Mouse (Mus musculus) stomach, embryonic 16.5 days (tissue): ENCODE results near the gene Lep. TPM values are rescaled to one million over a fixed set of nuclear protein-coding genes. Genes with fewer than 3 reads are reported as not detected.

Experiments
- ATAC-seq: fragments of 200-750 bp; cut with Nextera tagmentation; 2 replicates; pipeline ENCODE4 v1.8.0; 2017; ENCODE audit warnings: moderate number of reproducible peaks, moderate TSS enrichment; ENCODE audit not compliant: insufficient read depth, low FRiP score
- H3K27ac ChIP-seq: fragments of 300-500 bp; sonication (generic); 2 replicates; pipeline ENCODE4 v1.5.1; 2014; ENCODE audit warnings: low read length
- H3K27me3 ChIP-seq: fragments of 300-500 bp; sonication (generic); 2 replicates; pipeline ENCODE4 v1.6.1; 2014; ENCODE audit warnings: low read length, control low read depth, mixed read lengths; ENCODE audit not compliant: control insufficient read depth, insufficient read depth
- H3K36me3 ChIP-seq: fragments of 300-500 bp; sonication (generic); 2 replicates; pipeline ENCODE4 v1.6.1; 2014; ENCODE audit warnings: low read length; ENCODE audit not compliant: control insufficient read depth, insufficient read depth
- H3K4me1 ChIP-seq: fragments of 300-500 bp; sonication (generic); 2 replicates; pipeline ENCODE4 v1.6.1; 2014; ENCODE audit warnings: low read length, control low read depth, mixed read lengths; ENCODE audit not compliant: control insufficient read depth, insufficient read depth
- H3K4me2 ChIP-seq: fragments of 300-500 bp; sonication (generic); 2 replicates; pipeline ENCODE4 v1.6.1; 2014; ENCODE audit warnings: low read depth, low read length, mixed read lengths
- H3K4me3 ChIP-seq: fragments of 300-500 bp; sonication (generic); replicated peaks from 2 replicates; pipeline ENCODE4 v1.5.1; 2014; ENCODE audit warnings: mild to moderate bottlenecking, low read length
- H3K9ac ChIP-seq: fragments of 300-500 bp; sonication (generic); 2 replicates; pipeline ENCODE4 v1.6.1; 2014; ENCODE audit warnings: low read length
- H3K9me3 ChIP-seq: fragments of 300-500 bp; sonication (generic); replicated peaks from 2 replicates; pipeline ENCODE4 v1.6.1; 2016; ENCODE audit warnings: low read length, control low read depth; ENCODE audit not compliant: control insufficient read depth
- WGBS: fragments of 180-500 bp; shearing (Covaris S2); extraction: QIAGEN DNeasy Blood & Tissue Kit; methylation state at CpG from one replicate; pipeline ENCODE4 v1.1.7; 2014; 5-methylcytosine and 5-hydroxymethylcytosine counted together
- polyA plus RNA-seq: library from polyadenylated mRNA; unstranded; fragments of >200 nt; fragmentation: Nextera tagmentation; extraction: Ambion mirVana; gene quantifications from 2 replicates; pipeline ENCODE4 v1.2.1, GENCODE M21; 2015

The Lep gene
- polyA plus RNA-seq, 1 experiment from 2014 or later: not detected

DNA sequence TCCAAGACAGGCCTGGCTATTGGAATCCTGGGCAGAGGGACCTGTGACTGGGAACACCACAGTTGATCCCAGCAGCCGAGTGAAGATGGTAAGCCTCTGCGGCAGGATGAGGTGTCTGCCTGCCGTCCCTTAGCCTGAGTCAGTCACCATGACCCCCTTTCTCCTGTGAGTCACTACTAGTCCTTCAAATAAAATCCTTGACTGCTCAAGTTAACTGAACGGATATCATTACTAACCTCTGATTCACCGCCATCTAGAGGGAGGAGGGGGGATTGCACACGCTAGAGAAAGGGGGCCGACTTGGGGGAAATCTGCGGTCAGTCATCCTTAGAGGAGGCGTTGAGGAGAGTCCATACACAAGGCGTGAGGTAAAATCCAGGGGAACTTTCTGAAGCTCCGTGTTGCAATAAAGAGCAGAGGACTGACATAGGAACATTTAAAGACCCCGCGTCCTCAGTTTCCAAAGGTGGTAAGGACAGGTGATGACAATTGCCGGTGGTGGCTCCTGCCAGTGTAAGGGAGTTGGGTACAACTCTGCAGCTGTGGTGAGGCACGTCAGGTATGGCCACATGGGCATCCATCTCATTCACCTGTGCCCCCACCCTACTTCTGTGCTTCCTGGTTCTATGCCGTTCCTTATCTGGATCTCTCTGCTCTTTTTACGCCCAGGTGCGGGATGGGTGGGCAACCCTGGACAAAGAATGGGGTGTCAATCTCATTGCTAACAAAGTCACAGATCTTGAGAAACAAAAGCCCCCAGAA, 36.6 kb upstream of the Lep start:
- 0 out of 2 replicates have a peak overlapping the region, but pooled peaks have one; percentile 8 for H3K4me3 ChIP-seq
- WGBS: 30% methylated on average over 18 of the region's 18 CpGs
- no peak overlapping the region for H3K27ac ChIP-seq
- 0 out of 2 replicates have a peak, but pooled peaks cover 5% of the 10 kb centered on the region for H3K4me1 ChIP-seq
- no peaks in the 10 kb centered on the region for H3K27me3 ChIP-seq
- no peaks in the 10 kb centered on the region for H3K36me3 ChIP-seq
- 0 out of 2 replicates have a peak, but pooled peaks have one; percentile 7 for ATAC-seq
- peak overlapping the region; percentile 44; the same call in 1 of the 2 replicates for H3K4me2 ChIP-seq
- no peaks in the 10 kb centered on the region for H3K9me3 ChIP-seq
- H3K9ac ChIP-seq: peak overlapping the region; percentile 25; the same call in 1 of the 2 replicates

- no peak overlapping the region for H3K27ac ChIP-seq
These were observed 36.0 kb upstream of the Lep start for GRCm38 (mm10) chr6:29024000-29024417.

DNA sequence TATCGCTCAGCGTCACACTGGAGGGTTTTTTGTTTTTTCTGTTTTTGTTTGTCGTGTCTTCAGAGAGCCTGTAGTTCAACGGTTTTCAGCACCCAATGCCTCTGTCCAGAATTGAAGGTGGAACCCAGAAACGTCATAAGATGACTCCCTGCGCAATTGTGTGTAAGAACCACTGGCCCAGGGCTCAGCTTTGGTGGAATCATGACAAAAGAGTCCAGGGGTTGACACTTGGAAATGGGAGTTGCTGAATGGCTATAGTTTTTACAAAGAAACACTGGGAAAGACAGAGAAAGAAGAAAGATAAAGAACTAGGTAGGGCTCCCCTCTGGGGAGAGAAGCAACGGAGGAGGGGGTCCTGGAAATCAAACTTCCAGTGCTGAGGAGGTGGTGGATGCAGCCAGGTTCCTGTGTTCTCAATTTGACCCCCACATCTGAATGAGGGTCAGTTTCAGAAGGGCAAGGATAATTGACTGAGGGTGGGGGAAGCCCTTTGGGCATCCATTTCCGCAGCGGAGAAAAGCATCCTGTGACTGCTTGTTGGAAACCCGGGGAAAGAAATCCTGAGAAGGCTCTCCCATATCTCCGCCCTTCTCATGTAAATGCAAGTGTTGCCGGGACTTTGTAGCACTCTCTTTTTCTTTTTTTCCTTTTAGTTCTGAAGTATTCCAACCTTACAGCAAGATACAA, 34.1 kb upstream of the Lep start:
- 0 out of 2 replicates have a peak, but pooled peaks cover 5% of the 10 kb centered on the region for H3K9me3 ChIP-seq
- WGBS: 40% methylated on average over 12 of the region's 12 CpGs
- no peak overlapping the region for H3K9ac ChIP-seq
- no peaks in the 10 kb centered on the region for H3K27me3 ChIP-seq
- H3K4me2 ChIP-seq: no peak overlapping the region
- 0 out of 2 replicates have a peak, but pooled peaks cover 5% of the 10 kb centered on the region for H3K4me1 ChIP-seq
- no peak overlapping the region for H3K4me3 ChIP-seq
- H3K36me3 ChIP-seq: no peaks in the 10 kb centered on the region
- no peak overlapping the region for H3K27ac ChIP-seq
- ATAC-seq: no peak

More at GRCm38 (mm10) chr6:29024000-29024417, 36.0 kb upstream of the Lep start:
- Histone ChIP-seq H3K4me1 (0 out of 2 replicates have a peak, but pooled peaks cover 5% of the 10 kb centered on the region), H3K9ac (peak overlapping the region; percentile 25; the same call in 1 of the 2 replicates), H3K4me2 (peak overlapping the region; percentile 44; the same call in 1 of the 2 replicates), H3K9me3 (no peaks in the 10 kb centered on the region), H3K27me3 (no peaks in the 10 kb centered on the region), H3K36me3 (no peaks in the 10 kb centered on the region), H3K4me3 (0 out of 2 replicates have a peak overlapping the region, but pooled peaks have one; percentile 8)
- peak; percentile 42; the same call in 1 of the 2 replicates for ATAC-seq
- whole genome bisulfite sequencing: 4% methylated on average over 16 of the region's 16 CpGs

GRCm38 (mm10) chr6:29026766-29027165, 33.3 kb upstream of the Lep start:
- no peak overlapping the region for H3K4me3 ChIP-seq
- WGBS: 47% methylated on average over 6 of the region's 6 CpGs
- no peak for ATAC-seq
- H3K9ac ChIP-seq: no peak overlapping the region
- H3K36me3 ChIP-seq: no peaks in the 10 kb centered on the region
- H3K4me2 ChIP-seq: no peak overlapping the region
- H3K27ac ChIP-seq: no peak overlapping the region
- no peaks in the 10 kb centered on the region for H3K27me3 ChIP-seq
- 0 out of 2 replicates have a peak, but pooled peaks cover 5% of the 10 kb centered on the region for H3K4me1 ChIP-seq
- H3K9me3 ChIP-seq: 0 out of 2 replicates have a peak, but pooled peaks cover 5% of the 10 kb centered on the region

GRCm38 (mm10) chr6:29028129-29028528, 31.9 kb upstream of the Lep start:
- no peaks in the 10 kb centered on the region for H3K36me3 ChIP-seq
- H3K9ac ChIP-seq: no peak overlapping the region
- no peak for ATAC-seq
- H3K4me3 ChIP-seq: no peak overlapping the region
- no peaks in the 10 kb centered on the region for H3K27me3 ChIP-seq
- 0 out of 2 replicates have a peak, but pooled peaks cover 5% of the 10 kb centered on the region for H3K4me1 ChIP-seq
- H3K4me2 ChIP-seq: no peak overlapping the region
- 55% methylated on average over 5 of the region's 5 CpGs for WGBS
- H3K9me3 ChIP-seq: 0 out of 2 replicates have a peak, but pooled peaks cover 5% of the 10 kb centered on the region
- H3K27ac ChIP-seq: no peak overlapping the region

GRCm38 (mm10) chr6:29029521-29029920, 30.5 kb upstream of the Lep start:
- Histone ChIP-seq H3K9me3 (0 out of 2 replicates have a peak, but pooled peaks cover 5% of the 10 kb centered on the region), H3K27me3 (no peaks in the 10 kb centered on the region), H3K9ac (no peak overlapping the region), H3K4me1 (no peaks in the 10 kb centered on the region), H3K36me3 (no peaks in the 10 kb centered on the region), H3K27ac (no peak overlapping the region), H3K4me3 (no peak overlapping the region), H3K4me2 (no peak overlapping the region)
- no peak for ATAC-seq
- 70% methylated on average over 6 of the region's 6 CpGs for WGBS

DNA sequence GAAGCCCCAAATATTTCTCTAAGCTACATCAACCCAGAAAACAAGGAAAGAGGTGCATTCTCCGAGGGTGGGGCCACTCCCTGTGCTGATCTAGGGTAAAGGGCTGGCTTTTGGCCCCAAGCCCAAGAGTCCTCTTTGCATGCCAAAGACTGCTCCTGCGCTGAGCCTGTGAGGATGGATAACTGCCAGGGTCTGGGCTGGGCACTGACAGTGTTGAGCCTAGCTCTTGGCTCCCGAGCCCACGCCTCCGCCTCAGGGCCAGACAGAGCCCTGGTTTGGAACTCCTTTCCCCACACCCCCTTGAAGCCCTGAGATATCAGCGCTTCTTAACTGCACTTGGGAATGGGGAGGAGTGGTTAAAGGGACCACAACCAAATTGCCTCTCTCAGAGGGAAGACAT, 28.8 kb upstream of the Lep start:
- ATAC-seq: 0 out of 2 replicates have a peak, but pooled peaks have one; percentile 25
- Histone ChIP-seq H3K36me3 (no peaks in the 10 kb centered on the region), H3K4me2 (no peak overlapping the region), H3K9ac (no peak overlapping the region), H3K27me3 (no peaks in the 10 kb centered on the region), H3K4me1 (no peaks in the 10 kb centered on the region), H3K27ac (no peak overlapping the region), H3K4me3 (no peak overlapping the region), H3K9me3 (0 out of 2 replicates have a peak, but pooled peaks cover 5% of the 10 kb centered on the region)
- 54% methylated on average over 6 of the region's 6 CpGs for WGBS

DNA sequence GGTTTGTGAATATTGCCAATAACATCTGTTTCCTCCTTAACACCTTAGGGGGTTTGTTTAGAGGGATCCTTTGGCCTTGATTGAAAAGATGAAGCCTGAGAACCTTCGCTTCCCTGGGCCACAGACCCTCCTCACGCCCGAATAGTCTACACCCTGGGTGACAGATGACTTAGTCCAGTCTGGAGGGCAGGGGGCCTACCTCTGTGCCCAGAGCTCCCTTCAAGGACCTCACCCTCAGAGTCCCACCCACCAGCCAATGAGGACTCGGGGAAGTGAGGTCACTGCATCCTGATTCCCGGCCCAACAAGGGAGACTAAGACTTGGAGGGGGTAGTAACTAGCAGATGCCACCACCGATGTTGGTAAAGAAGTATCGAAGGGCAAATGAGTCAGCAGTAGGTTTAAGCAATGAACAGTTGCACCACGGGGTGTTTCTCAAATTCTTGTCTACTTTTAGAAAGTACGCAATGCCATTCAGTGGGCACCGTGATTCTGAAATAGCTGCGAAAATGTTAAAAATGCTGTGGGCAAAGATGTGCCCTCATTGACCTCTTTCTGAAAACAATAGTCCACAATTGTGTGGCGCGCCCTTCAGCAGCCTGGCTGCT, 28.2 kb upstream of the Lep start:
- WGBS: 80% methylated on average over 13 of the region's 13 CpGs
- no peaks in the 10 kb centered on the region for H3K36me3 ChIP-seq
- H3K4me2 ChIP-seq: no peak overlapping the region
- H3K27me3 ChIP-seq: no peaks in the 10 kb centered on the region
- no peak overlapping the region for H3K4me3 ChIP-seq
- no peaks in the 10 kb centered on the region for H3K4me1 ChIP-seq
- H3K27ac ChIP-seq: no peak overlapping the region
- ATAC-seq: no peak
- H3K9ac ChIP-seq: no peak overlapping the region
- 0 out of 2 replicates have a peak, but pooled peaks cover 5% of the 10 kb centered on the region for H3K9me3 ChIP-seq
